ENCODE assay signal across 12 mouse cellular contexts in genomic region chr2:135914343-135915261, GRCm38 (mm10).
DNase-seq lines count a peak whose midpoint lies in the region; ATAC-seq and TF ChIP-seq lines count a peak whose summit lies in the region.
"Had no signal": no experiment of that assay in that cellular context is flagged by ENCODE, and none has a peak within 500 bp of the region (broad histone marks: within the 10 kb centered on the region; RNA-seq: fewer than 3 reads in every experiment).

No protein-coding gene starts in this region.

- H3K27ac ChIP-seq in intestine, embryonic 14.5 days (ENCODE audit: low read depth) = peak overlapping the region; percentile 69
- H3K27ac ChIP-seq in intestine, postnatal 0 days (ENCODE audit: low read depth, low read length) = no peak overlapping the region
- H3K27ac ChIP-seq in forebrain, embryonic 11.5 days (ENCODE audit: low read depth, low read length) = no peak overlapping the region
- H3K27ac ChIP-seq: midbrain, embryonic 12.5 days had no signal

- H3K4me2 ChIP-seq in intestine, embryonic 14.5 days (ENCODE audit: low read length) = no peak overlapping the region
- H3K4me2 ChIP-seq in intestine, postnatal 0 days (replicated peaks; ENCODE audit: low read depth) = no peak overlapping the region
- no peak overlapping the region for H3K4me2 ChIP-seq in forebrain, embryonic 11.5 days (ENCODE audit: low read depth, low read length, severe bottlenecking)
- H3K4me2 ChIP-seq: liver, embryonic 11.5 days; midbrain, embryonic 12.5 days had no signal

- peak; percentile 63 for DNase-seq in cerebellum, adult 9-10 months
- DNase-seq in cerebellum, postnatal 4 days (ENCODE audit: low spot score in 2 of 2) = no peak
- no peak for DNase-seq in intestine, embryonic 14.5 days (ENCODE audit: low spot score)
- DNase-seq in urinary bladder, postnatal 14 days (ENCODE audit: low spot score) = peak; percentile 12
- DNase-seq in urinary bladder, adult 18-20 months (ENCODE audit: low spot score in 2 of 2) = no peak
- DNase-seq in telencephalon, adult 2 months (ENCODE audit: low read depth, low spot score) = peak; percentile 46
- DNase-seq in forebrain, embryonic 11.5 days (ENCODE audit: low spot score) = no peak
- DNase-seq: kidney, postnatal 14 days had no signal

- H3K27me3 ChIP-seq in intestine, embryonic 14.5 days (replicated peaks; ENCODE audit: control insufficient read depth, insufficient read depth, low read length) = no peaks in the 10 kb centered on the region
- no peaks in the 10 kb centered on the region for H3K27me3 ChIP-seq in intestine, postnatal 0 days (replicated peaks; ENCODE audit: control insufficient read depth, insufficient read depth, low read length)
- no peaks in the 10 kb centered on the region for H3K27me3 ChIP-seq in forebrain, embryonic 11.5 days (ENCODE audit: control insufficient read depth, insufficient read depth, low read length)
- H3K27me3 ChIP-seq: midbrain, embryonic 12.5 days had no signal

- no peak overlapping the region for H3K4me3 ChIP-seq in intestine, embryonic 14.5 days (ENCODE audit: low read depth, low read length)
- no peak overlapping the region for H3K4me3 ChIP-seq in intestine, postnatal 0 days (ENCODE audit: low read depth, low read length)
- no peak overlapping the region for H3K4me3 ChIP-seq in forebrain, embryonic 11.5 days (ENCODE audit: low read depth, low read length)
- H3K4me3 ChIP-seq: erythroblast, embryonic 14.5 days; midbrain, embryonic 12.5 days had no signal

- H3K9me3 ChIP-seq in intestine, embryonic 14.5 days (ENCODE audit: control insufficient read depth, low read length) = no peaks in the 10 kb centered on the region
- no peaks in the 10 kb centered on the region for H3K9me3 ChIP-seq in intestine, postnatal 0 days (ENCODE audit: control insufficient read depth)
- H3K9me3 ChIP-seq in forebrain, embryonic 11.5 days (ENCODE audit: control insufficient read depth, low read length) = no peaks in the 10 kb centered on the region
- H3K9me3 ChIP-seq: midbrain, embryonic 12.5 days had no signal

- WGBS in intestine, embryonic 14.5 days = 46% methylated on average over 8 of the region's 8 CpGs
- WGBS in intestine, postnatal 0 days = 59% methylated on average over 8 of the region's 8 CpGs
- 79% methylated on average over 8 of the region's 8 CpGs for WGBS in forebrain, embryonic 11.5 days

- no peak for TF ChIP-seq CTCF in intestine, postnatal 0 days (IDR thresholded peaks at IDR 0.05; ENCODE audit: low read depth)

- H3K9ac ChIP-seq in intestine, embryonic 14.5 days (ENCODE audit: low read length) = no peak overlapping the region
- H3K9ac ChIP-seq in intestine, postnatal 0 days (ENCODE audit: low read depth, low read length) = no peak overlapping the region
- no peak overlapping the region for H3K9ac ChIP-seq in forebrain, embryonic 11.5 days (ENCODE audit: low read length)
- H3K9ac ChIP-seq: midbrain, embryonic 12.5 days had no signal

- H3K36me3 ChIP-seq in intestine, embryonic 14.5 days (ENCODE audit: control insufficient read depth, insufficient read depth, low read length) = no peaks in the 10 kb centered on the region
- no peaks in the 10 kb centered on the region for H3K36me3 ChIP-seq in intestine, postnatal 0 days (ENCODE audit: control insufficient read depth, insufficient read depth)
- H3K36me3 ChIP-seq in forebrain, embryonic 11.5 days (ENCODE audit: control insufficient read depth, insufficient read depth, low read length) = no peaks in the 10 kb centered on the region
- H3K36me3 ChIP-seq: midbrain, embryonic 12.5 days had no signal

- peak; percentile 58; the same call in 1 of the 2 replicates for ATAC-seq in intestine, embryonic 14.5 days (replicated peaks; ENCODE audit: low FRiP score, low TSS enrichment, low read depth)
- ATAC-seq in intestine, postnatal 0 days = no peak
- ATAC-seq in forebrain, embryonic 11.5 days (replicated peaks; ENCODE audit: low FRiP score) = no peak

- peaks cover 10% of the 10 kb centered on the region; the same call in 1 of the 2 replicates for H3K4me1 ChIP-seq in intestine, embryonic 14.5 days (replicated peaks; ENCODE audit: control insufficient read depth, insufficient read depth, low read length)
- no peaks in the 10 kb centered on the region for H3K4me1 ChIP-seq in intestine, postnatal 0 days (replicated peaks; ENCODE audit: control insufficient read depth, insufficient read depth, low read length)
- no peaks in the 10 kb centered on the region for H3K4me1 ChIP-seq in forebrain, embryonic 11.5 days (replicated peaks; ENCODE audit: control insufficient read depth, insufficient read depth, low read length)

Comparison
In these comparisons a context has a peak if more than half of its experiments do, and no peak if none do; other contexts are left out.
1. DNase-seq: peak in cerebellum, adult 9-10 months (single experiment), urinary bladder, postnatal 14 days (single experiment) and telencephalon, adult 2 months (single experiment); none in cerebellum, postnatal 4 days (0 of 2), intestine, embryonic 14.5 days (single experiment), urinary bladder, adult 18-20 months (0 of 2) and forebrain, embryonic 11.5 days (single experiment).